Mouse (Mus musculus) kidney, adult 2 months (tissue): ENCODE results near the gene Slc10a4.

Experiments used
- CTCF ChIP-seq: fragments of 200-500 bp; conservative IDR thresholded peaks from 2 replicates; pipeline ENCODE4 v1.5.1; 2011; ENCODE audit warnings: low read depth, mild to moderate bottlenecking, control low read depth, low read length, moderate library complexity, mixed read lengths; ENCODE audit not compliant: insufficient read depth, insufficient read length
- POLR2A ChIP-seq: fragments of 200-500 bp; IDR thresholded peaks from one replicate; pipeline ENCODE4 v1.6.1; 2011; ENCODE audit warnings: low read depth, low read length, control low read depth

- TF ChIP-seq POLR2A = no peak
- no peak for TF ChIP-seq CTCF
These were observed 37.4 kb downstream of the Slc10a4 start for GRCm38 (mm10) chr5:73044055-73044454.
